Mouse (Mus musculus): ENCODE data around the gene Timp2.
"Not testable (repeated sequence)": the region's sequence is repeated elsewhere in the genome, so short reads cannot be mapped to it uniquely, and the experiment has no call there.

Gene Timp2

GRCm38 (mm10) chr11:118337491-118338168 lies 17.9 kb downstream of the Timp2 start:
- DNase-seq (ENCODE audit: low read depth, low spot score), result peak; percentile 73

- DNase-seq (ENCODE audit: low read depth, low spot score), result no peak
Observed at GRCm38 (mm10) chr11:118333431-118333830, 22.1 kb downstream of the Timp2 start.

DNA sequence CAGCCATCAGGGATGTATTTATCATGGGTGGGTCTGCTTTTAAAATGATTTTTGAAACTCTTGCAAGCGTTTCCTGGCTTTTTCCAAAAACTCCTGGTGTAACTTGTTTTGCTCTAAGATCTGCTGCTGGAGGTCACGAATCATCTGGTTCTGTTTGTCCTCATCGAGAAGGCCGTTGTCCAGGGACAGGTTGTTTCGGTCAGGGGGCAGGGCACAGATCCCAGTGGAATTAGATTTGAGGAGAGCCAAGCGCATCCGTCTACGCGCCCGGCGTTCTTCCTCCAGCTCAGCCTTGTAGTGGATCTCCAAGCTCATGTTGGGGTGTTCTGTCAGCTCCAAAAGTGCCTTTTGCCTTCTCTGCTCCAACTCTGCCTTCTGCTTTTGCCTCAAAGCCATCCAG lies 23.2 kb downstream of the Timp2 start:
- no peak for DNase-seq (ENCODE audit: low read depth, low spot score)

GRCm38 (mm10) chr11:118330777-118331176 lies 24.8 kb downstream of the Timp2 start:
- no peak for DNase-seq (ENCODE audit: low read depth, low spot score)

DNA sequence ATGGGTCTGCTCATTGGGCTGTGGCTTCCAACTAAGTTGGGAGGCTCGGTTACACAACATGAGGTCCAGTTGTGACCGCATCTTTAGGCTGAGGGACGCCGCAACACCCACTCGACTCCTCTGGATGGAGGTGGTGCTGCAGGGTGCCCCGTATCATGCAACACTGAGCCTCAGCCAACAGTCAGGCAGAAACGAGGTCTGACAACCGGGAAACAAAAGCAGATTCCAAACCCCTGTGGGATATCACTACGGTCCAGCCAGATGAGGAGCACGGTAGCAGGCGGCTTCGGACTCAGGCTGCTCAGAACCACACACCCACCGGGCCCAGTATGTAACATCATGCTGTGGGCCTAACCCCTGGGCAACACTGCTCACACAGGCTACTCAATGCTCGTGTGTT lies 25.2 kb downstream of the Timp2 start:
- DNase-seq (ENCODE audit: low read depth, low spot score), result no peak

DNA sequence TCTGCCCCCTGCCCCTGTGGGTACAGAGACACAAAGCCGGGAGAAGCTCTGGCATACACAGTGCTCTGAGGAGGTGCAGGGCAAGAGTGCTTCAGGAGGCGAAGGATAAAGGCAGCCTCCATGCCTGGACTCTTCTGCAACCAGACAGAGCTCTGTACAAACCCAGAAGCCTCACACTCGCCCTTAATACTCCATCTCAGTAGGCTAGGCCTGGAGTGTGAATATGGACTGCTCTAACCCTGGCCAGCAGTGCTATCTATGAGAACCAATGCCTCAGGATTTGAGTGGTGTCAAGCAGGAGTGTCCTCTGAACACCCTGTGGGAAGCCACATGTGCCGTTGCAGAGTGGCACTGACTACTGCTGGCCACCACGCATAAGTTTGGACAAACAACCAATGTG lies 26.6 kb downstream of the Timp2 start:
- no peak for DNase-seq (ENCODE audit: low read depth, low spot score)

DNA sequence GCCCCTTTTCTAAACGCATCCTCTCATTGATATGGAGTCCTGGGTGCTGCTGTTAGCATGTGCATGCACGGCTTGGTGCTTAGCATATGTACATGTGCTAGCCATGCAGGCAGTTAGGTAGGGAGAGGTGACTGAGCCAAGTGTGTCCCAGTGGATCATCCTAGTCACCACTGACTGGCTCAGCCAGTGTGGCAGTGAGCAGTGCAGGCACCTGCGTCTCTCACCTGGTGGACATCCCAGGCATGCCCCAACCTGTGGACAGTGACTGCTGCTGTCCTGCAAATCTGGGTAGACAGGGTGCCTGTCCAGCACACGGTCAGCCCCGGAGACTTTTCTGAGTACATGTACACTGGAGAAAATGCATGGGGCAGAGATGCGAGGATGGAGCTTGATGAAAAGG lies 27.0 kb downstream of the Timp2 start:
- no peak for DNase-seq (ENCODE audit: low read depth, low spot score)

DNA sequence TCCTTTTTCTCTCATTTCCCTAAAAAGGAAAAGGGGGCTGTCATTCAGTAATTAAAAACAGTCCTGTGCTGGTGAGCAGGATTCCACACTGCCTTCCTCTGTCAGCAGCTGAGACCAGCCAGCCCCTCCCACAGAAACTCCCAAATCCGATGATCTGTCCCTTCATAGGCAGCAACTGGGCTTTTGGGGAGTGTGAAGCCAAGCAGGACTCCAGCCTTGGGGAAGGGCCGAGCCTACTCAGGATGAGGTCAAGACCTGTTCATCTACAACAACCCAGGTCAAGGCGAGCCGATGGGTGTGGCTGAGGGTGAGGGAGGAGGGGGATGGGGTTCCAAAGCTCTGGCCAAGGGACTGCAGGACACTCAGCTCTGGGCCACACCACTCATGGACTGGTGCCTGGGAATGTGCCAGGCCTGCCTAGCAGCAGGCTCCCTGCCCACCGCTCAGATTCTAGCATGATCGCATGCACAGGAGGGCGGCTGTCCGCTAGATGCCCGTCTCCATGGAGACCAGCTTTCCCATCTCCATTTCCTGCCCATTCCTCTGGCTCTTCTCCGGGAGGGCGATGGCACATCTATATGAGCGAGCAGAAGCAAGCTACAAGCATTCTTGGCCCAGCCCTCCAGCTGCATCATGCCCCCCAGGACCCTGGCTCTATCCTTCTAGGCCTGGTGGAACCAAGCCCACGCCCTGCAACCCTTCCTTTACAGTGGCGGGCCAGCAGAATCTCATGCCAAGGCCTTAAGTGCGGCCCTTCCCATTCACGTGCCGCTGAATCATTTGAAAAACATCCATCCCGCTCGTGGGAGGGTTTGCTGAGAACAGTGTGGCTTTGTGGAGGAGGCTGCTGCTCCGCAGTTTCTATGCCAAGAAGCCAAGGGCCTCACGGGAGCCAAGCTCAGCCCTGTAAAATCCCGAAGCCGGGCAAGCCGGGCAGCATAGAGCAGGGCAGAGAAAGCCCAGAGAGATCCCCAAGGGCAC lies 28.3 kb downstream of the Timp2 start:
- peak; percentile 99 for DNase-seq (ENCODE audit: low read depth, low spot score)

- no peak for DNase-seq (ENCODE audit: low read depth, low spot score)
Observed at GRCm38 (mm10) chr11:118326491-118326890, 29.0 kb downstream of the Timp2 start.

- peak; percentile 82 for DNase-seq (ENCODE audit: low read depth, low spot score)
Observed at GRCm38 (mm10) chr11:118324541-118324940, 31.0 kb downstream of the Timp2 start.

GRCm38 (mm10) chr11:118323974-118324373 lies 31.6 kb downstream of the Timp2 start:
- no peak for DNase-seq (ENCODE audit: low read depth, low spot score)

GRCm38 (mm10) chr11:118322647-118323046 lies 32.9 kb downstream of the Timp2 start:
- no peak for DNase-seq (ENCODE audit: low read depth, low spot score)

DNA sequence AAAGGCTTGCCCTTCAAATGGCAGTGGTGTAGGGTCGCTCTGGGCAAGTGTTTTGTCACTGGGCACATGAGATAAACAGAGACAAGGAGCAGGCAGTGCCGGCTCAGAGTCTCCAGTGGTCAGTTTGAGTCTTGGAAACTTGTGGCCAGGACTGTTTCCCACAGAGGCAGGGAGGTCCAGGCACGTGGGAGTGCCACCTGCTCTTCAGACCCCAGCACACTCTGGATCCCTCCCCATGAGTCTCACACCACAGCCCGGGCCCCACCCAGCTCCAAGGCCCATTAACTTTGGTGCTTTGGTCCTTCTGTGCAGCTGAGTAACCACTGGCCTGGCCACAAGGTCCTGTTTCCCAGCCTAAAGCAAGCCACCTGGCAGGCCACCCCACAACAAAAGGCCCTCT lies 33.6 kb downstream of the Timp2 start:
- DNase-seq (ENCODE audit: low read depth, low spot score), result no peak

GRCm38 (mm10) chr11:118321500-118321899 lies 34.0 kb downstream of the Timp2 start:
- no peak for DNase-seq (ENCODE audit: low read depth, low spot score)

GRCm38 (mm10) chr11:118318678-118319077 lies 36.9 kb downstream of the Timp2 start:
- peak; percentile 77 for DNase-seq (ENCODE audit: low read depth, low spot score)

- peak; percentile 82 for DNase-seq (ENCODE audit: low read depth, low spot score)
Observed at GRCm38 (mm10) chr11:118317129-118317528, 38.4 kb downstream of the Timp2 start.

- DNase-seq (ENCODE audit: low read depth, low spot score), result no peak
Observed at GRCm38 (mm10) chr11:118316231-118316806, 39.2 kb downstream of the Timp2 start.

DNA sequence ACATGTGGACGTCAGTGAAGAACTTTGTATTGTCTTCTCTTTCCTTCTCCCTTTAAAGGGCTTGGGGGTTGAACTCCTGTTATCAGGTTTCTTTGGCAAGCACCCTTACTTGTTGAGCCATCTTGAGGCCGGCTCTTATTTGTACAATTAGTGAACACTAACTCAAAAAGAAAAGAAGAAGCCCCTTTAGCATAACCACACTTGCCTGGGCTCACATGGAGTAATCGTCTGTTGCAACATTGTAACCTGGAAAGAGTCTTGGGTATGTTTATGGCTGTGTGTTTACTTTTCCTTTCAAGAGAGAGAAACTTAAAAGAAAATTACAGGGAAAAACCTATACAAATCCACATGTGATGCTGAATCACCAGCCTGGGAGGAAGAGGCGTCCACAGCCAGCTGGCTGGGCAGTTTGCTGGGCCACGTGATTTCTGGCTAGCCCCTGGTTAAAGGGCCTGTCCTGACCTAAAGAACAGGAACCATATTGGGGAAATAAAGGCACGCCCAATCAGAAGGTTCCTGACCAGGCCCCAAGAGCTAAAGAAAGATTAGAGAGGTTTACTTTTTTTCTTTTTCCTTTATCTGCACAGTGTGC lies 43.3 kb downstream of the Timp2 start:
- DNase-seq (ENCODE audit: low read depth, low spot score), result no peak

- not testable (repeated sequence) for DNase-seq (ENCODE audit: low read depth, low spot score)
Observed at GRCm38 (mm10) chr11:118307962-118308361, 47.6 kb downstream of the Timp2 start.

DNA sequence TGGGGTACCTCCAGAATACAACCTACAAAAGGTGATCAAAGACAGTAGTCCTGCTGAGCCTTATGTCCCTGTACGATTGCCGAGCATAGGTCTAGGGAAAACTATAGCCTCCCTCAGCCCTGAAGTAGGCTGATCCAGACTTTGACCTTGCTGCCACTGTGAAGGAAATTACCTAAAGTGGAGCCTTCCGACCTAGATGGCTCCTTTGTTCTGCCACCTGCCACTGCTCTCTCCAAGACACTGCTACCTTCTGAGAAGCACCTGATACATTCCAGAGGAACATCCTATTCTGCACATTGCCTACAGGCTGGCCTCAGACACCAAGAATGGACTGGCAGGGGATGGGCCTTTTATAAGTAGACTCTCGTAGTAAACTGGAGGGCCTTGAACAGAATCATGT lies 51.6 kb downstream of the Timp2 start:
- not testable (repeated sequence) for DNase-seq (ENCODE audit: low read depth, low spot score)

GRCm38 (mm10) chr11:118298810-118299209 lies 56.7 kb downstream of the Timp2 start:
- peak; percentile 32 for DNase-seq (ENCODE audit: low read depth, low spot score)

- no peak for DNase-seq (ENCODE audit: low read depth, low spot score)
Observed at GRCm38 (mm10) chr11:118297967-118298366, 57.6 kb downstream of the Timp2 start.
